Mouse (Mus musculus) CH12.LX (cell line): ENCODE data around the gene Gm20449.
"Not testable (repeated sequence)": the region's sequence is repeated elsewhere in the genome, so short reads cannot be mapped to it uniquely, and the experiment has no call there.

Experiments used
- CHD2 ChIP-seq: IDR thresholded peaks from 2 replicates; pipeline ENCODE4 v1.6.1; 2011; ENCODE audit warnings: low read length, improper control_type of control experiment
- CTCF ChIP-seq, 2 experiments: IDR thresholded peaks in 1 of 2; conservative IDR thresholded peaks in 1 of 2; 2 replicates each; pipeline ENCODE4 v1.5.1; 2011 to 2012; ENCODE audit warnings: low read depth in 2 of 2, low read length in 2 of 2, improper control_type of control experiment in 1 of 2, inconsistent platforms in 1 of 2, mild to moderate bottlenecking in 1 of 2, moderate library complexity in 1 of 2
- E2F4 ChIP-seq: IDR thresholded peaks from 2 replicates; pipeline ENCODE4 v1.6.1; 2011; ENCODE audit warnings: low read depth, low read length, improper control_type of control experiment; ENCODE audit not compliant: insufficient replicate concordance
- EP300 ChIP-seq: IDR thresholded peaks from 2 replicates; pipeline ENCODE4 v1.6.1; 2011; ENCODE audit warnings: low read length, improper control_type of control experiment
- MAFK ChIP-seq: IDR thresholded peaks from 2 replicates; pipeline ENCODE4 v1.6.1; 2011; ENCODE audit warnings: low read length, improper control_type of control experiment; ENCODE audit not compliant: insufficient replicate concordance
- MAX ChIP-seq: IDR thresholded peaks from 2 replicates; pipeline ENCODE4 v1.6.1; 2011; ENCODE audit warnings: low read length, improper control_type of control experiment
- MAZ ChIP-seq: IDR thresholded peaks from 2 replicates; pipeline ENCODE4 v1.6.1; 2012; ENCODE audit warnings: low read depth, mild to moderate bottlenecking, inconsistent platforms, low read length, improper control_type of control experiment, moderate library complexity
- NELFE ChIP-seq: IDR thresholded peaks from 2 replicates; pipeline ENCODE4 v1.6.1; 2011; ENCODE audit warnings: low read depth, low read length, improper control_type of control experiment
- RCOR1 ChIP-seq: conservative IDR thresholded peaks from 2 replicates; pipeline ENCODE4 v1.6.1; 2012; ENCODE audit warnings: low read depth, mild to moderate bottlenecking, inconsistent platforms, low read length, improper control_type of control experiment
- UBTF ChIP-seq: IDR thresholded peaks from 2 replicates; pipeline ENCODE4 v1.6.1; 2012; ENCODE audit warnings: low read depth, mild to moderate bottlenecking, inconsistent platforms, low read length, improper control_type of control experiment, moderate library complexity
- ZKSCAN1 ChIP-seq: IDR thresholded peaks from 2 replicates; pipeline ENCODE4 v1.6.1; 2012; ENCODE audit warnings: low read depth, inconsistent platforms, low read length, improper control_type of control experiment, borderline replicate concordance
- ZMIZ1 ChIP-seq: IDR thresholded peaks from 2 replicates; pipeline ENCODE4 v1.6.1; 2012; ENCODE audit warnings: low read depth, mild to moderate bottlenecking, inconsistent platforms, low read length, improper control_type of control experiment
- ZNF384 ChIP-seq: IDR thresholded peaks from 2 replicates; pipeline ENCODE4 v1.6.1; 2012; ENCODE audit warnings: low read depth, low read length, improper control_type of control experiment, inconsistent platforms

- TF ChIP-seq ZMIZ1; RCOR1; EP300; UBTF; NELFE; CHD2; ZKSCAN1; E2F4; MAZ; MAFK; CTCF (conservative IDR thresholded peaks at IDR 0.05 in 1 of 2, IDR thresholded peaks at IDR 0.05 in 1 of 2; ENCODE audit: low read depth in 2 of 2, low read length in 2 of 2); ZNF384: not testable (repeated sequence)
- 0 out of 2 replicates have a peak, but pooled peaks have one; percentile 3 for TF ChIP-seq MAX
Measured at GRCm38 (mm10) chr7:41499018-41499388, 214 bp downstream of the Gm20449 start.
